Mouse (Mus musculus): ENCODE measurements around the gene Rapgef2. TPM values are rescaled to one million over a fixed set of nuclear protein-coding genes. Genes with fewer than 3 reads are reported as not detected.

The Rapgef2 gene
- polyA plus RNA-seq, 1 experiment from 2014 or later: 7.5 TPM

DNA sequence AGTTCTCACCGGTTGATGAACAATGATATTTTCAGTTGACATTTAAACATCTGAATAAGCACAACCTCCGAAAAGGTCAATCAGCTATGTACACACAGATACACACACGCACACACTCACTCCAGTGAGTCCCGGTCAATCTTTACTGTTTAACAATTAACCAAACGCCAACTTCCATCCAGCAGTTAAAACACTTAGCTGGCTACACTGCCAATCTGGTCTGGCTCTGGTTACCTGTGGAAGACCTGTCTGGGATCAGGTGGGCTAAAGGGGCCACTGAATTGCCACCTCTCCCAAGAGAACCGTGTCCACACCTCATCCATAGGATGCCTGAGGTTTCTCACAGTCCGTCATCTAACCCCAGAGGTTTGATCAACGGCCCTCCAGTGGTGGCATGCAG, 63.0 kb downstream of the Rapgef2 start:
- Histone ChIP-seq H3K27me3 (ENCODE audit: control insufficient read depth, insufficient read depth, low read length) (no peaks in the 10 kb centered on the region), H3K36me3 (ENCODE audit: control insufficient read depth, insufficient read depth, low read length) (no peaks in the 10 kb centered on the region), H3K4me3 (ENCODE audit: low read depth, low read length) (no peak overlapping the region), H3K4me1 (ENCODE audit: control insufficient read depth, insufficient read depth, low read length) (peaks cover 11% of the 10 kb centered on the region), H3K9me3 (ENCODE audit: control insufficient read depth, low read length) (no peaks in the 10 kb centered on the region), H3K9ac (ENCODE audit: low read length) (no peak overlapping the region), H3K4me2 (ENCODE audit: low read depth) (no peak overlapping the region), H3K27ac (ENCODE audit: low read depth, low read length) (no peak overlapping the region)
- DNase-seq (ENCODE audit: low spot score) (no peak), ATAC-seq (ENCODE audit: insufficient read depth, low FRiP score, low TSS enrichment) (no peak)
- 54% methylated on average over 8 of the region's 8 CpGs for WGBS

DNA sequence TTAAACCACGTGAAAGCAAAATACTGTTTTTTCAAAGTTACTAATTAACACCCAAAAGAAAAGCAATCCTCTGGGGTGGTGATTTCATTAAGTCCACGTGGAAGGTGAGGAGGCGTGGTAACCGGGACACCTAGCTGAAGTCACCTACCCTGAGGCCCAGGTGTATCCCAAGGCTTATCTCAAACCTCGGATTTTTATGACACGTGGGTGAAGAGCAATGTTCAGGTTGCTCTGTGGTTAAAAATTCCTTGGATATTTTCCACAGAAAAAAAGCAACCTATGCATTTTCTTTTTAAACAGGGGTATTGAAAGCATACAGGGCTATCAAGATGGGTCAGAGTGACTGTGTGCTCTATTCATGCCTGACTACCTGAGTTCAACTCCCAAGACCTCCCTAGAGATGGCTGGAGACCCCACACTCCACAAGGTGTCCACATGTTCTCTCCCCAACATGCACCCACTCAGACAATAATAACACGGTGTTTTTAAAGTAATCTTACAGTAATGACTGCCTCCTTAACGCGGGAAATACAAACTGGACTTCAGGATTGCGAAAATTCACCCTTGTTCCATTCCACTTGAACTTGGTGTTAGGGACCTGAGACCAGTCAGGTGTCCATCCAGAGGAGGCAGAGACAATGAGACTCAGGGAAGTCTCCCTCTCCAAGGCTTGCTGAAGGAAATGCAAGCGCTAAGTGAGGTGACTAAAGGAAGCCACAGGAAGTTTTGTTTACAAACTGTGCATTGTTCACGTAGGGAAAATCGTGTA, 63.9 kb downstream of the Rapgef2 start:
- DNase-seq (ENCODE audit: low spot score): no peak
- H3K9ac ChIP-seq (ENCODE audit: low read length): no peak overlapping the region

DNA sequence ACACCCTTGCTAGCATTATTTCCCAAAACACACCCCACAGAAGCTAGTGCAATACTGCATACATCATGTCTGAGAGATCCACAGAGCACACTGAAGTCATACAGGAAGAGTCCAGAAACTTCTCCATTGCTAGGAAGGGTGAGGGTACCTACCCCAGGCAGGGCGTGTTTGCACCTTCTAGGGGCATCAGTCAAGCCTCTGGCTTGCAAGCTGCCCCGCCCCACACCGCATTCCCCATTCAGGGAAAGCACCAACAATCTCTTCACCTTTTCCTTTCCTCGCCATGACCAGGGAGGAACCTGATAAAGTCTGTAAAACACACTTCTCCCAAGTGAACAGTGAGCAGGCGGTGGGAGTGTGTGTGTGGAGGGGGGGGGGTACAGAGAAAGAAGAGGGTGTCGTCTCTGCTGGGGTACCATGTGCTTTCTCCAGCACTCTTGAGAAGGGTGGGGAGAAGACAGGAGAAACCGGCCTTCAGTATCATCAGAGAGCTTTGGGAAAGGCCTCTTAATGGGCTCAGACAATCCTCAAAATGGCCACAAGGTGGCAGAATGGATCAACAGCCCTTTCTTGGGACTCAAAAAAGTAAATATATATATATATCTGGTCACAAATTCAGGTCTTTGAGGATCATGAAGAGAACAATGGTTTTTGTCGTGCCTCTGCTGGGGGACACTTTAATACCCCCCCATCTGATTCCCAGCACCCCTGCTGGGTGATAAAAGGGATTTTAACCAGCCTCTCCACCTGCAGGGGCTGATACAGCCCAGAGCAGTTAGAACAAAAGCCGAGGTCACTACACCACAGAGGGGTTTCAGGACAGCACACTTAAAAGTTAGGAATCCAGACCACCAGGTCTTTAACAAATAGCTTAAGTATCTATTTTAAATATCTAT, 64.8 kb downstream of the Rapgef2 start:
- Histone ChIP-seq H3K27me3 (ENCODE audit: control insufficient read depth, insufficient read depth, low read length) (no peaks in the 10 kb centered on the region), H3K9me3 (ENCODE audit: control insufficient read depth, low read length) (no peaks in the 10 kb centered on the region), H3K4me3 (ENCODE audit: low read depth, low read length) (no peak overlapping the region), H3K4me2 (ENCODE audit: low read depth) (no peak overlapping the region), H3K36me3 (ENCODE audit: control insufficient read depth, insufficient read depth, low read length) (no peaks in the 10 kb centered on the region), H3K27ac (ENCODE audit: low read depth, low read length) (no peak overlapping the region), H3K4me1 (ENCODE audit: control insufficient read depth, insufficient read depth, low read length) (peaks cover 12% of the 10 kb centered on the region), H3K9ac (ENCODE audit: low read length) (no peak overlapping the region)
- ATAC-seq (ENCODE audit: insufficient read depth, low FRiP score, low TSS enrichment) (peak; percentile 64; the same call in 1 of the 2 replicates), DNase-seq (ENCODE audit: low spot score) (peak; percentile 72)
- WGBS: 38% methylated on average over 9 of the region's 9 CpGs

More for the DNA sequence above, 63.9 kb downstream of the Rapgef2 start:
- no peaks in the 10 kb centered on the region for H3K27me3 ChIP-seq (ENCODE audit: control insufficient read depth, insufficient read depth, low read length)
- no peak overlapping the region for H3K4me3 ChIP-seq (ENCODE audit: low read depth, low read length)
- no peak overlapping the region for H3K27ac ChIP-seq (ENCODE audit: low read depth, low read length)
- H3K9me3 ChIP-seq (ENCODE audit: control insufficient read depth, low read length): no peaks in the 10 kb centered on the region
- WGBS: 62% methylated on average over 13 of the region's 13 CpGs
- H3K4me1 ChIP-seq (ENCODE audit: control insufficient read depth, insufficient read depth, low read length): peaks cover 12% of the 10 kb centered on the region
- H3K4me2 ChIP-seq (ENCODE audit: low read depth): no peak overlapping the region
- H3K36me3 ChIP-seq (ENCODE audit: control insufficient read depth, insufficient read depth, low read length): no peaks in the 10 kb centered on the region
- no peak for ATAC-seq (ENCODE audit: insufficient read depth, low FRiP score, low TSS enrichment)

DNA sequence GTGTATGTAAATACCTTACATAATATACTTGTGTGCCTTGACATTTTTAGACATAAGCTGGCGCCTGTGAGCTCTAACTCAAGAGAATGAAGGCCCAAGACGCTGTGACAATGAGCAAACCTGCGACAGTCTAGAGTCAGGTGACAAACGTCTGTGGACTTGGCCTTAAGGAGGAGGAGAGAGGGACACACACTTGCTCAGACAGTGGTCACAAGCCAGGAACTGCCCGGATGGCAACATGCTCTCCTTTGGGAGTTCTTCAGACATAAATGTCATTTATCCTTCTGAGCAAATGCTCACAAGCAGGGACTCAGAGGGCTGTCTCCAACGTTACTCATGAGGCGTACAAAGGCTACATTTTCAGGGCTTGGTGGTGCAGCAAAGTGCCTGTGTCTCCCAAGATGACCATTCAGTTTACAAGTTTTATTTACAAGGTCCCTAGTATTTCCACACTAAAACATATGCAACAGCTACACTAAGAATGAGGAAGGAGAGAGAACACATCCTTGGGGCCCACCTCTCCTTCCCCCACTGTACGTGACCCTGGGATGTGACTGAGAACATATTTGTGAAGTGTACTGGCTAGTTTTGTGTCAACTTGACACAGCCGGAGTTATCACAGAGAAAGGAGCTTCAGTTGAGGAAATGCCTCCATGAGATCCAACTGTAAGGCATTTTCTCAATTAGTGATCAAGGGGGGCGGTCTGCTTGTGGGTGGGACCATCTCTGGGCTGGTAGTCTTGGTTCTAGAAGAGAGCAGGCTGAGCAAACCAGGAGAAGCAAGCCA, 67.0 kb downstream of the Rapgef2 start:
- DNase-seq (ENCODE audit: low spot score): no peak
- no peak for ATAC-seq (ENCODE audit: insufficient read depth, low FRiP score, low TSS enrichment)
- H3K4me1 ChIP-seq (ENCODE audit: control insufficient read depth, insufficient read depth, low read length): peaks cover 12% of the 10 kb centered on the region
- no peaks in the 10 kb centered on the region for H3K9me3 ChIP-seq (ENCODE audit: control insufficient read depth, low read length)
- no peak overlapping the region for H3K4me2 ChIP-seq (ENCODE audit: low read depth)
- WGBS: 52% methylated on average over 10 of the region's 10 CpGs
- no peak overlapping the region for H3K27ac ChIP-seq (ENCODE audit: low read depth, low read length)
- no peaks in the 10 kb centered on the region for H3K27me3 ChIP-seq (ENCODE audit: control insufficient read depth, insufficient read depth, low read length)
- no peaks in the 10 kb centered on the region for H3K36me3 ChIP-seq (ENCODE audit: control insufficient read depth, insufficient read depth, low read length)
- no peak overlapping the region for H3K4me3 ChIP-seq (ENCODE audit: low read depth, low read length)
- H3K9ac ChIP-seq (ENCODE audit: low read length): no peak overlapping the region

DNA sequence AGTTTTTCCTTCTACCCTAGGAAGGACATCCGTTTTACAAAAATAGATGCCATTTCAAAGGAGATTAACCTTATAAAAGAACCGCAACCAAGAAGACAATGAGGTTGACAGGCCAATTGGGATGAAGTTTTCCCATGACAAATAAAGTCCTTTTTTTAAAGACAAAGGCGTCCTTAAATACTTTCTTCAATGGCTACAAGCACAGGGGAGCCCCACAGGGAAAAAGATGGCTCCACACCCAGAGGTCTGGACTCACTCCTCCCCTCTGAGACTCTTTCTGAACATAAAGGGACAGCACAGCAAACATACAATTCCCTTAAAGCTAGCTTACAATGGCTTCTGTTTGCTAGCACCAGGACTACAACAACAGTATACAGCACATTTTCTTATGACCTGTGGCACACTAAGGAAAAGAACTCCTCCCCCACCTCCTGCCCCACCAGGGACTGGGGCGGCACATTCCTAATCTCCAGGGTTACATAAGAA, 67.7 kb downstream of the Rapgef2 start:
- H3K27ac ChIP-seq (ENCODE audit: low read depth, low read length): 0 out of 2 replicates have a peak overlapping the region, but pooled peaks have one; percentile 44
- no peaks in the 10 kb centered on the region for H3K9me3 ChIP-seq (ENCODE audit: control insufficient read depth, low read length)
- no peak overlapping the region for H3K9ac ChIP-seq (ENCODE audit: low read length)
- H3K27me3 ChIP-seq (ENCODE audit: control insufficient read depth, insufficient read depth, low read length): no peaks in the 10 kb centered on the region
- ATAC-seq (ENCODE audit: insufficient read depth, low FRiP score, low TSS enrichment) (peak; percentile 42; the same call in 1 of the 2 replicates), DNase-seq (ENCODE audit: low spot score) (peak; percentile 26)
- no peak overlapping the region for H3K4me3 ChIP-seq (ENCODE audit: low read depth, low read length)
- H3K4me1 ChIP-seq (ENCODE audit: control insufficient read depth, insufficient read depth, low read length): peaks cover 12% of the 10 kb centered on the region
- 19% methylated on average over 4 of the region's 4 CpGs for WGBS
- no peak overlapping the region for H3K4me2 ChIP-seq (ENCODE audit: low read depth)
- no peaks in the 10 kb centered on the region for H3K36me3 ChIP-seq (ENCODE audit: control insufficient read depth, insufficient read depth, low read length)

DNA sequence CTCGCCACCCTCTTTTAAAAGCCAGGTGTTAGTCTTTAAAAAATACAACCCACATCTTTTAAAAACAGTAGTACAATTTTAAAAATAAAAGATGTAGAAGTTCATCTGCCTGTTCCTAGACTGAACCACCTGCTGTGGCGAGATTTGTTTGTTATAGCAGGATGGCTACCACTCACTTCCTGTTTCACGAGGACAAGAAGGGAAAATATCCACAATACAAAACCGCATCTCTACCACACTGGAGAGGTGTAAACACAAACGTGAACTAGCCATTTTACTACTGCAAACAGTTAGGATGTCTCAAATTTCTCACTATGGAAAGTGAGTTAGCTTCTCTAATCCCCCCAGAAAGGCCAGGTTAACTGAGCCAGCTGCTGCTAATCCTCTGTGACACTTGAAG, 76.1 kb downstream of the Rapgef2 start:
- DNase-seq (ENCODE audit: low spot score): no peak
- Histone ChIP-seq H3K9me3 (ENCODE audit: control insufficient read depth, low read length) (no peaks in the 10 kb centered on the region), H3K4me2 (ENCODE audit: low read depth) (no peak overlapping the region), H3K36me3 (ENCODE audit: control insufficient read depth, insufficient read depth, low read length) (no peaks in the 10 kb centered on the region), H3K27ac (ENCODE audit: low read depth, low read length) (no peak overlapping the region), H3K27me3 (ENCODE audit: control insufficient read depth, insufficient read depth, low read length) (no peaks in the 10 kb centered on the region), H3K4me3 (ENCODE audit: low read depth, low read length) (no peak overlapping the region), H3K9ac (ENCODE audit: low read length) (no peak overlapping the region), H3K4me1 (ENCODE audit: control insufficient read depth, insufficient read depth, low read length) (no peaks in the 10 kb centered on the region)
- WGBS: 81% methylated on average over 5 of the region's 5 CpGs
- no peak for ATAC-seq (ENCODE audit: insufficient read depth, low FRiP score, low TSS enrichment)

DNA sequence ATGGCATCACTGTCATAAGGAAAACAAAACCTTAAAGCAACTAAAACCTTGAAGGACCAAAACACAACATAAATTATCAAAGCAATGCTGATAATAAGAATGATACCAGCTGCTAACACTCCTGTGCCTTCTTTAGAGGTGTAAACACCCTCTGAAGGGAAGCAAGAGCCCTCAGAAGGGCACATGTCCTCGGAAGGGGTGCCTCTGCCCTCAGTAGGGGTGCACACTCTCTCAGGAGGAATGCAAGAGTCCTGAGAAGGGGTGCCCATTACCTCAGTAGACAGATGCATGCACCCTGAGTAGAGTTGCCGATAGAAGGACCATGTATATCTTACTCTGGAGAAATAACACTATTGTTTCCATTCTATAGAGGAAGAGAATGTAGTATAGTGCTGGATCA, 79.1 kb downstream of the Rapgef2 start:
- Histone ChIP-seq H3K4me1 (ENCODE audit: control insufficient read depth, insufficient read depth, low read length) (no peaks in the 10 kb centered on the region), H3K4me3 (ENCODE audit: low read depth, low read length) (no peak overlapping the region), H3K4me2 (ENCODE audit: low read depth) (no peak overlapping the region), H3K27ac (ENCODE audit: low read depth, low read length) (no peak overlapping the region), H3K9me3 (ENCODE audit: control insufficient read depth, low read length) (no peaks in the 10 kb centered on the region), H3K9ac (ENCODE audit: low read length) (no peak overlapping the region), H3K27me3 (ENCODE audit: control insufficient read depth, insufficient read depth, low read length) (no peaks in the 10 kb centered on the region), H3K36me3 (ENCODE audit: control insufficient read depth, insufficient read depth, low read length) (no peaks in the 10 kb centered on the region)
- WGBS: 84% methylated on average over 2 of the region's 2 CpGs
- DNase-seq (ENCODE audit: low spot score): no peak
- no peak for ATAC-seq (ENCODE audit: insufficient read depth, low FRiP score, low TSS enrichment)

DNA sequence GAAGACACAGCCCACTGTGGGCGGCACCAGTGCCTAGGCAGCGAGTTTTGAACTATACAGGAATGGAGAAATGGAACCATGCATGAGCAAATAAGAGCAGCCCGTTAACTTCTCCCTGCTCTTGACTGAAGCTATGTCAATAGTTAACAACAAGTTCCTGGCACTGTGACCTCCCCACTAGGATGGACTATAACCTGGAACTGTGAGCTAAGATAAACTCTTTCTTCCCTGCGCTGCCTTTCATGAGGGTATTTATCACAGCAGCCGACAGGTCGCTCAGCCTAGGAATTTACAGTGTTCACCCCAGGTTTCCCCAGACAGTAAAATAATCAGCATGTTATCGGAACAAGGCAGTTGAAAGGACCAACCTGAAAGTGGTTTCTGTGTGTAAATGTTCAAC, 79.8 kb downstream of the Rapgef2 start:
- Histone ChIP-seq H3K4me2 (ENCODE audit: low read depth) (no peak overlapping the region), H3K27ac (ENCODE audit: low read depth, low read length) (no peak overlapping the region), H3K4me3 (ENCODE audit: low read depth, low read length) (no peak overlapping the region), H3K9ac (ENCODE audit: low read length) (no peak overlapping the region), H3K4me1 (ENCODE audit: control insufficient read depth, insufficient read depth, low read length) (no peaks in the 10 kb centered on the region), H3K36me3 (ENCODE audit: control insufficient read depth, insufficient read depth, low read length) (no peaks in the 10 kb centered on the region), H3K9me3 (ENCODE audit: control insufficient read depth, low read length) (no peaks in the 10 kb centered on the region), H3K27me3 (ENCODE audit: control insufficient read depth, insufficient read depth, low read length) (no peaks in the 10 kb centered on the region)
- 88% methylated on average over 7 of the region's 7 CpGs for WGBS
- DNase-seq (ENCODE audit: low spot score) (no peak), ATAC-seq (ENCODE audit: insufficient read depth, low FRiP score, low TSS enrichment) (no peak)

Data from neural tube, embryonic 11.5 days (tissue).